Mouse (Mus musculus): ENCODE measurements at regions not wholly inside any gene's neighbourhood (a gene's known extent, or its start where the extent isn't known, plus 50 kb on each side); places are given as distances from the start of the nearest gene placed in this dataset.
"Not testable (repeated sequence)": the region's sequence is repeated elsewhere in the genome, so short reads cannot be mapped to it uniquely, and the experiment has no call there.

DNA sequence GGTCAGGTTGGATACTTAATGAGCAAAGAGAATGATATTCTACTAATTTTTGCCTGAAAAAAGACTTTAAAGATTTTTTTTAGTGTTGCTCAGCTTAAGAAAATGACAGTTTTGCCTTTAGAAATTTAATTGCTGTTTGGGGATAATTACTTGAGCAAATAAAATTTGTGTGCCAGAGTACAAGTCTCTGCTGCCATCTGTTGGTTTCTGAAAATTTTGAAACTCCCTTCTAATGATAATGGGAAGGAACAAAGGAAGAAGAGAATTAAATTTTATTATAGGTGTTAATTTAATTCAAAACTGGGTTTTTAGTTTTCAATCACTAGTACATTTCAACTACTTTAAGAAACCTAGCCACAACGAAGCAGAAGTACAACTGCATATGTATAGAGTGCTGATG, 94.1 kb downstream of the Gm17521 start:
- DNase-seq (ENCODE audit: low spot score) = no peak

DNA sequence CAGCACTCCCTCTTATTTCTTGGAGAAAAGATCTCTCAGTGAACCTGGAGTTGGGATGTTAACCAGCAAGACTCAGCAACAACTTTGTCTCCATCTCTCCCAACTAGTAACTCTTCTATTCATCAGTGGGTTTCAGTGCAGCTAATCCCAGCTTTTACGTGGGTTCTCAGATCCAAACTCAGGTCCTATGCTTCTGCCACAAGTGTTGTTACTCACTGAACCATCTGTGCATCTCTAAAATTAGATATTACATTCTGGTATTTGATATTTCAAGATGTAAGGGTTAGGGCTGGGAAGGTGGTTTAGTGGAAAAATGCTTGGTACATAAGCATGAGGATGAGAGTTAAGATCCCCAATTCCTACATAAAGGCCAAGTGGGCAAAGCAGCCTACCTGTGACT, 136.8 kb downstream of the Gm17521 start:
- DNase-seq (ENCODE audit: low spot score) = no peak

DNA sequence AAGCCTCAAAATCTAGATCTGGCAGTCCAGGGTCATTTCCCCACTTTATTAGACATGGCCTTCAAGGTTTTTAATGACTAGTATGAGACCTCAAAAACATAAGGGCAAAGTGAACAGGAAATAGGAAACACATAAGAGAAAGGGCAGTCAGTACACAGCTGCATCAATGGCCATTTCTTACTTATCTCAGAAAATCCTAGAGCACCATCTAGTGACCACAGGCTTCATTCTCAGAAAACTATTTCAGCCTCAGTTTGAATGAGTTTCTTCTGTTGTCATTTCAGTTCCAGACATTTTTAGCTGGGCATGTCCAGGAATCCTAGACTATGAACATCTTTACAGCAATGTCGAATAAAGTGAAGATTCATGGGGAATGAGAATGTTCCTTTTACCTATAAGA, 175.0 kb downstream of the Gm17521 start:
- no peak for DNase-seq (ENCODE audit: low spot score)

DNA sequence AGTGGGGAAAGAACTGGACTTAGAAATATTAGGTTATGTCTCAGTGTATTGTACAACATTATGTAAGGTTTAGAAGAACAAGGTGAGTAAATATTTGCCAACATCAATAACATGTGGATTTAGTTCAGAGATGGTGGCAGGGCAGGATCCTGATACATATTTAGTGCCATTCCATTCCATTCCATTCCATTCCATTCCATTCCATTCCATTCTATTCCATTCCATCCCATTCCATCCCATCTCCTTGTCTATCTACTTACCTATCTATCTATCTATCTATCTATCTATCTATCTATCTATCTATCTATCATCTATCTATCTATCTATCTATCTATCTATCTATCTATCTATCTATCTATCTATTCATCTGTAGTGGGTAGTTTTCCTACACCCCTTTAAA, 198.2 kb downstream of the Gm17521 start:
- DNase-seq (ENCODE audit: low spot score) = not testable (repeated sequence)

DNA sequence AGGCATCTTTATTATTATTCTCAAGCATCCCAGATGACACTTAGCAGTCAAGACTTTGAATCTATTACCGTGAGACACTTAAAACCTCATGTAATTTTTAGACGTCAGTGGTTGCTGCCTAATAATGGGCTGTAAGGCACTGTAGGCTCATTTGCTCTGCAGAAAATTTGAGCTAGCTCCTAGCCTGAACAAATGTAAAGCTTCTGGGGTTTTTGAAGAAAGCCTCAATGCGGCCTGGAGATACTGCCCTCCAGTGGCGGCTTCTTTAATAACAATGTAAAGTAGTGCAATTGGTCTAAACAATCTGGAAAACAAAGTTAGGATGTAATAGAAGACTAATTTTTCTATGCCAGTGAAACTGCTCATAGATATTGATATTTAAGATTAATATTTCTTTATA, 203.4 kb downstream of the Gm17521 start:
- peak; percentile 9 for DNase-seq (ENCODE audit: low spot score)
